In the genomic region with DNA sequence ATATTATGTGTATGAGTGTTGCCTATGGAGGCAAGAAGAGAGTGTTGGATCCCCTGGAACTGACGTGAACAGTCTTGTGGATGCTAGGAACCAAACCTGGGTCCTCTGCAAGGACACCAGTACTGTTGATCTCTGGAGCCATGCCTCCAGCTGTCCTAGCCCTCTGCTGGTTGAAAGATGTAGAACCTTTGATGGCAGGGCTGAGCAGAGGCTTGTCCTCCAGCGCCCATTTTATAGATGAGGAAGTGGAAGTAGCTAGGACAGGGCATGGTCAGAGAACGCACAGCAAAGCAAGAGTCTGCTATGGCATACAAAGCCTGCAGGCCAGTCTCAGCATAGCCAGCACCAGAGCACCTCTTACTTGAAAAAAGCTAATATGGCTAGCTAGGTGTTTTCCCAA, we compare ENCODE assay signal across 7 mouse cellular contexts. TPM values are rescaled to one million over a fixed set of nuclear protein-coding genes. Genes with fewer than 3 reads are reported as not detected.
A peak's percentile ranks its signal among the peaks of the same experiment; 100 is the strongest.
DNase-seq lines count a peak whose midpoint lies in the region; ATAC-seq and TF ChIP-seq lines count a peak whose summit lies in the region.

No protein-coding gene starts in this region.

- H3K36me3 ChIP-seq in midbrain, embryonic 14.5 days (ENCODE audit: control insufficient read depth, insufficient read depth, low read length): peaks cover 58% of the 10 kb centered on the region
- H3K36me3 ChIP-seq in midbrain, embryonic 15.5 days (replicated peaks): 0 out of 2 replicates have a peak, but pooled peaks cover 5% of the 10 kb centered on the region
- H3K36me3 ChIP-seq in liver, adult 2 months (ENCODE audit: control insufficient read depth, insufficient read depth, low read length): peaks cover 13% of the 10 kb centered on the region

- H3K27me3 ChIP-seq in midbrain, embryonic 14.5 days (ENCODE audit: control insufficient read depth, insufficient read depth, low read length): no peaks in the 10 kb centered on the region
- H3K27me3 ChIP-seq in midbrain, embryonic 15.5 days (replicated peaks): no peaks in the 10 kb centered on the region
- no peaks in the 10 kb centered on the region for H3K27me3 ChIP-seq in liver, adult 2 months (ENCODE audit: control insufficient read depth, insufficient read depth, low read length)

- DNase-seq in midbrain, embryonic 14.5 days: peak; percentile 37
- DNase-seq in liver, adult 2 months (ENCODE audit: extremely low read depth, low read depth, low spot score): no peak
- DNase-seq in spleen, postnatal 36 days (ENCODE audit: low spot score in 2 of 2): peak; percentile 82 to 83
- DNase-seq in left cerebral cortex, postnatal 10 days (ENCODE audit: extremely low spot score in 1 of 2, low spot score in 2 of 2): no peak
- DNase-seq in frontal cortex, postnatal 25 days (ENCODE audit: low spot score in 2 of 2): no peak

- no peaks in the 10 kb centered on the region for H3K4me1 ChIP-seq in midbrain, embryonic 14.5 days (ENCODE audit: control insufficient read depth, insufficient read depth, low read length)
- no peaks in the 10 kb centered on the region for H3K4me1 ChIP-seq in midbrain, embryonic 15.5 days
- H3K4me1 ChIP-seq in bone marrow, adult 2 months (ENCODE audit: control insufficient read depth, insufficient read depth, low read length): peaks cover 8% of the 10 kb centered on the region
- H3K4me1 ChIP-seq in liver, adult 2 months (ENCODE audit: control insufficient read depth, insufficient read depth, low read length): peaks cover 18% of the 10 kb centered on the region

- H3K79me2 ChIP-seq in liver, adult 2 months (ENCODE audit: control insufficient read depth, insufficient read depth, low read length): 0 out of 2 replicates have a peak, but pooled peaks cover 3% of the 10 kb centered on the region

- 72% methylated on average over 3 of the region's 3 CpGs for WGBS in midbrain, embryonic 14.5 days
- 70% methylated on average over 3 of the region's 3 CpGs for WGBS in midbrain, embryonic 15.5 days
- WGBS in bone marrow, adult 2 months: 31% methylated on average over 3 of the region's 3 CpGs
- 79% methylated on average over 3 of the region's 3 CpGs for WGBS in liver, adult 2 months

- no peak for TF ChIP-seq POLR2A in bone marrow, adult 2 months (IDR thresholded peaks at IDR 0.05; ENCODE audit: borderline replicate concordance, control insufficient read depth, low read depth, low read length)
- no peak for TF ChIP-seq POLR2A in liver, adult 2 months (IDR thresholded peaks at IDR 0.05; ENCODE audit: extremely low read depth, insufficient read depth, low read length)

- H3K27ac ChIP-seq in midbrain, embryonic 14.5 days (replicated peaks; ENCODE audit: low read depth, low read length): no peak overlapping the region
- H3K27ac ChIP-seq in midbrain, embryonic 15.5 days: no peak overlapping the region
- no peak overlapping the region for H3K27ac ChIP-seq in bone marrow, adult 2 months (ENCODE audit: control insufficient read depth, insufficient read depth, low read depth, low read length, poor library complexity)
- no peak overlapping the region for H3K27ac ChIP-seq in liver, adult 2 months (replicated peaks; ENCODE audit: insufficient read depth, low read depth, low read length)

- TF ChIP-seq CTCF in bone marrow, adult 2 months (IDR thresholded peaks at IDR 0.05; ENCODE audit: control insufficient read depth, insufficient read depth, low read length): peak; percentile 67; the same call in 1 of the 2 replicates
- peak; percentile 49; the same call in 1 of the 2 replicates for TF ChIP-seq CTCF in liver, adult 2 months (IDR thresholded peaks at IDR 0.05; ENCODE audit: low read depth, low read length)

- intact Hi-C loops in left cerebral cortex, postnatal 10 days (cut with DNase I): no loop called here

- no peak overlapping the region for H3K9ac ChIP-seq in midbrain, embryonic 14.5 days (replicated peaks; ENCODE audit: low read length)
- H3K9ac ChIP-seq in midbrain, embryonic 15.5 days: no peak overlapping the region
- no peak overlapping the region for H3K9ac ChIP-seq in liver, adult 2 months (ENCODE audit: low read depth, low read length)

- no peaks in the 10 kb centered on the region for H3K9me3 ChIP-seq in midbrain, embryonic 14.5 days (ENCODE audit: control insufficient read depth, low read length)
- no peaks in the 10 kb centered on the region for H3K9me3 ChIP-seq in midbrain, embryonic 15.5 days

- no peak overlapping the region for H3K4me2 ChIP-seq in midbrain, embryonic 14.5 days (ENCODE audit: low read length)
- no peak overlapping the region for H3K4me2 ChIP-seq in midbrain, embryonic 15.5 days

- no peak for ATAC-seq in midbrain, embryonic 14.5 days (ENCODE audit: low FRiP score, low TSS enrichment)
- ATAC-seq in midbrain, embryonic 15.5 days (replicated peaks): no peak

- H3K4me3 ChIP-seq in midbrain, embryonic 14.5 days (replicated peaks; ENCODE audit: low read depth, low read length): no peak overlapping the region
- no peak overlapping the region for H3K4me3 ChIP-seq in midbrain, embryonic 15.5 days
- H3K4me3 ChIP-seq in bone marrow, adult 2 months (replicated peaks; ENCODE audit: control insufficient read depth, low read depth, low read length): no peak overlapping the region
- H3K4me3 ChIP-seq in liver, adult 2 months (ENCODE audit: insufficient read depth, low read depth, low read length): no peak overlapping the region

RNA-seq across cellular contexts. Expression of a gene that starts 33.9 kb away (rescaled TPM):
- polyA plus RNA-seq in midbrain, embryonic 14.5 days (2014; fragmentation: Nextera tagmentation; extraction: Ambion mirVana): 8.5 and 9.1 TPM in 2 replicates
- 7.6 and 8.4 TPM in 2 replicates for polyA plus RNA-seq in midbrain, embryonic 15.5 days (2015; fragmentation: Nextera tagmentation; extraction: Ambion mirVana)
- 5.0 and 7.2 TPM in 2 replicates for polyA plus RNA-seq in bone marrow, adult 2 months (2011; ENCODE audit: insufficient read depth, insufficient read length, low replicate concordance, missing spikeins)
- 16.3 and 17.6 TPM in 2 replicates for total RNA-seq in liver, adult 2 months (2014; rRNA removed)
- 8.7 and 9.5 TPM in 2 replicates for polyA plus RNA-seq in liver, adult 2 months (2012; rRNA removed)
- 10 to 100 TPM; 22.8 to 24.1 TPM for total RNA-seq in left cerebral cortex, postnatal 10 days (2021)

RNA-seq across cellular contexts. Expression of a gene that starts 35.9 kb away (rescaled TPM):
- polyA plus RNA-seq in midbrain, embryonic 14.5 days (2014; fragmentation: Nextera tagmentation; extraction: Ambion mirVana): 18.5 and 27.1 TPM in 2 replicates
- polyA plus RNA-seq in midbrain, embryonic 15.5 days (2015; fragmentation: Nextera tagmentation; extraction: Ambion mirVana): 27.0 and 28.3 TPM in 2 replicates
- polyA plus RNA-seq in bone marrow, adult 2 months (2011; ENCODE audit: insufficient read depth, insufficient read length, low replicate concordance, missing spikeins): 2.1 and 4.1 TPM in 2 replicates
- 3.8 and 4.5 TPM in 2 replicates for total RNA-seq in liver, adult 2 months (2014; rRNA removed)
- 1.00 and 1.5 TPM in 2 replicates for polyA plus RNA-seq in liver, adult 2 months (2012; rRNA removed)
- total RNA-seq in left cerebral cortex, postnatal 10 days (2021): 1 to 10 TPM; 4.2 to 4.3 TPM

RNA-seq across cellular contexts. Expression of a gene that starts 36.1 kb away (rescaled TPM):
- 324 and 331 TPM in 2 replicates for polyA plus RNA-seq in midbrain, embryonic 14.5 days (2014; fragmentation: Nextera tagmentation; extraction: Ambion mirVana)
- polyA plus RNA-seq in midbrain, embryonic 15.5 days (2015; fragmentation: Nextera tagmentation; extraction: Ambion mirVana): 268 and 286 TPM in 2 replicates
- polyA plus RNA-seq in bone marrow, adult 2 months (2011; ENCODE audit: insufficient read depth, insufficient read length, low replicate concordance, missing spikeins): 32.0 and 34.8 TPM in 2 replicates
- total RNA-seq in liver, adult 2 months (2014; rRNA removed): 52.8 and 58.8 TPM in 2 replicates
- 24.9 and 27.9 TPM in 2 replicates for polyA plus RNA-seq in liver, adult 2 months (2012; rRNA removed)
- total RNA-seq in left cerebral cortex, postnatal 10 days (2021): 100 to 1,000 TPM; 224 to 239 TPM

RNA-seq across cellular contexts. Expression of a gene that starts 53.6 kb away (rescaled TPM):
- polyA plus RNA-seq in midbrain, embryonic 14.5 days (2014; fragmentation: Nextera tagmentation; extraction: Ambion mirVana): 43.1 and 43.9 TPM in 2 replicates
- polyA plus RNA-seq in midbrain, embryonic 15.5 days (2015; fragmentation: Nextera tagmentation; extraction: Ambion mirVana): 42.9 and 47.7 TPM in 2 replicates
- 12.9 and 16.1 TPM in 2 replicates for polyA plus RNA-seq in bone marrow, adult 2 months (2011; ENCODE audit: insufficient read depth, insufficient read length, low replicate concordance, missing spikeins)
- total RNA-seq in liver, adult 2 months (2014; rRNA removed): 14.1 and 18.4 TPM in 2 replicates
- 23.5 and 24.6 TPM in 2 replicates for polyA plus RNA-seq in liver, adult 2 months (2012; rRNA removed)
- 10 to 100 TPM; 19.7 to 22.4 TPM for total RNA-seq in left cerebral cortex, postnatal 10 days (2021)

RNA-seq across cellular contexts. Expression of a gene that starts 53.8 kb away (rescaled TPM):
- 6.2 and 6.6 TPM in 2 replicates for polyA plus RNA-seq in midbrain, embryonic 14.5 days (2014; fragmentation: Nextera tagmentation; extraction: Ambion mirVana)
- 6.1 TPM in 2 replicates for polyA plus RNA-seq in midbrain, embryonic 15.5 days (2015; fragmentation: Nextera tagmentation; extraction: Ambion mirVana)
- polyA plus RNA-seq in bone marrow, adult 2 months (2011; ENCODE audit: insufficient read depth, insufficient read length, low replicate concordance, missing spikeins): 6.5 and 17.7 TPM in 2 replicates
- 1.6 and 1.9 TPM in 2 replicates for total RNA-seq in liver, adult 2 months (2014; rRNA removed)
- 3.5 and 5.9 TPM in 2 replicates for polyA plus RNA-seq in liver, adult 2 months (2012; rRNA removed)
- 10 to 100 TPM; 13.1 to 15.6 TPM for total RNA-seq in left cerebral cortex, postnatal 10 days (2021)

Comparison
In these comparisons a context has a peak if more than half of its experiments do, and no peak if none do; other contexts are left out.
1. DNase-seq: peak in midbrain, embryonic 14.5 days (single experiment) and spleen, postnatal 36 days (2 of 2); none in liver, adult 2 months (single experiment), left cerebral cortex, postnatal 10 days (0 of 2) and frontal cortex, postnatal 25 days (0 of 2).